14 mouse cellular contexts compared by ENCODE assay signal in genomic region chr8:95314707-95315106, GRCm38 (mm10). TPM values are rescaled to one million over a fixed set of nuclear protein-coding genes. Genes with fewer than 3 reads are reported as not detected.
"Had no signal": no experiment of that assay in that cellular context is flagged by ENCODE, and none has a peak within 500 bp of the region (broad histone marks: within the 10 kb centered on the region; RNA-seq: fewer than 3 reads in every experiment).

No protein-coding gene starts in this region.

- H3K36me3 ChIP-seq: kidney, embryonic 15.5 days; limb, embryonic 12.5 days; liver, embryonic 13.5 days; midbrain, embryonic 12.5 days had no signal

- H3K4me3 ChIP-seq: kidney, embryonic 15.5 days; limb, embryonic 12.5 days; liver, embryonic 13.5 days; megakaryocyte, embryonic 14.5 days; midbrain, embryonic 12.5 days had no signal

- H3K27ac ChIP-seq: kidney, embryonic 15.5 days; limb, embryonic 12.5 days; liver, embryonic 13.5 days; macrophage; midbrain, embryonic 12.5 days; stomach, postnatal 0 days had no signal

- DNase-seq: kidney, postnatal 14 days; layer of hippocampus, postnatal 36 days; liver; liver, embryonic 13.5 days; liver, postnatal 0 days; thymus, postnatal 4 days had no signal

- H3K9me3 ChIP-seq: liver, embryonic 13.5 days; midbrain, embryonic 12.5 days had no signal

- H3K9ac ChIP-seq: kidney, embryonic 15.5 days; limb, embryonic 12.5 days; liver, embryonic 13.5 days; liver, postnatal 0 days; midbrain, embryonic 12.5 days had no signal

RNA-seq across cellular contexts. Expression of gene Tepp, which starts 4.3 kb away (rescaled TPM):
- total RNA-seq: layer of hippocampus, postnatal 36 days; left cerebral cortex, postnatal 36 days had no signal
- polyA plus RNA-seq: kidney, embryonic 15.5 days; large intestine, adult 2 months; liver, embryonic 13.5 days; liver, postnatal 0 days; macrophage; midbrain, embryonic 12.5 days; stomach, postnatal 0 days had no signal

RNA-seq across cellular contexts. Expression of gene Cngb1, which starts 8.3 kb away (rescaled TPM):
- polyA plus RNA-seq: liver, embryonic 13.5 days had no signal
